Mouse (Mus musculus) embryonic fibroblast, embryonic 13.5 days (primary cell): ENCODE results near the gene Hnrnpa1. TPM values are rescaled to one million over a fixed set of nuclear protein-coding genes. Genes with fewer than 3 reads are reported as not detected.

Experiments used
- H3K27ac ChIP-seq: 2 replicates; pipeline ENCODE4 v1.5.1; 2012; ENCODE audit warnings: low read length, control low read depth, inconsistent platforms; ENCODE audit not compliant: insufficient read depth
- H3K4me1 ChIP-seq: 2 replicates; pipeline ENCODE4 v1.6.1; 2011; ENCODE audit warnings: low read length; ENCODE audit not compliant: control insufficient read depth, insufficient read depth
- H3K4me3 ChIP-seq: 2 replicates; pipeline ENCODE4 v1.5.1; 2011; ENCODE audit warnings: mild to moderate bottlenecking, control low read depth, low read length; ENCODE audit not compliant: insufficient read depth
- CTCF ChIP-seq: IDR thresholded peaks from 2 replicates; pipeline ENCODE4 v1.5.1; 2011; ENCODE audit warnings: mild to moderate bottlenecking, control low read depth, low read length, moderate library complexity, borderline replicate concordance; ENCODE audit not compliant: insufficient read depth
- POLR2A ChIP-seq: IDR thresholded peaks from 2 replicates; pipeline ENCODE4 v1.6.1; 2011; ENCODE audit warnings: low read depth, mild to moderate bottlenecking, control low read depth, low read length, moderate library complexity
- polyA plus RNA-seq: library from polyadenylated mRNA; stranded (reverse); fragments of >200 nt; gene quantifications from 2 replicates; pipeline ENCODE4 v1.2.4, GENCODE M21; 2011; ENCODE audit warnings: low read depth; ENCODE audit not compliant: missing spikeins, insufficient read length

The Hnrnpa1 gene
- 509 and 719 TPM in 2 replicates for polyA plus RNA-seq

DNA sequence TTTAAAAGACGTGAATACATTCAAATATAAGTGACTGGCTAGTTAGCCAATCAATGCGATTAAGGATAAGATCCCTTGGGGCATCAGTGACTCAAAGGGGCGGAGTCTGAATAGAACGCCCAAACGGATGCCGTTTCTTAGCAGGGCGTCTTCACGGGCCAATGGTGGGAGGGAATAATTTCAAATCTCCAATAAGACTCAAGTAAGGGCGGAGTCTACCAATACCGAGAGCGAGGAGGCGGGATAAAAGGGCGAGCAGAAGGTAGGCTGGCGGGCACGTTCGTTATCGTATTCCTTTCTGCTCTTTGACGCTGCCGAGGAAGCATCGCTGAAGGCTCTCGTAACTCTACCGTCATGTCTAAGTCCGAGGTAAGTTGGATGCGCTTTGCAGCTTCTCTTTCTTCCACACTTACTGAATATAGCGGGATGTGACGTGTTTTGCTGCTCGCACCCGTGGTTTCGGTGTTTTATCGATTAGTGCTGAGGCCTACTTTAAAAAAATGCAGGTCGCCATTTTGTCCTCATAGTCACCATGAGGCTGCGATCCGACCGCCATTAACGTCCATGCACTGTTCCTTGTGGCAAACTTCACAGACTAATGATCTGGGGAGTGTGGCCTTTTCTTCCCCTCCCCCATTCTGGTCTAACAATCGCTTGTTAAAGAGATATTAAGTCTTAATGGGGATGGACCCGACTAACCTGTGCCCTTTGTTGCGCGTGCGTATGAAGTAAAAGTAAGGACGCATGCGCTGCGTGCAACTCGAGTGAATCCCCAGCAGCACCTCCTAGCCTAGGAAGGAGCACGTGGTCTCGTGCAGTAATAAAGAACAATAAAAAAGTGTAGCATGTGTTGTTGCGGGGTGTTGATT, at the start of gene Hnrnpa1:
Gene Hnrnpa1 (plus strand): TSS at position 273 of the 869 bp plus-strand sequence.
- peak within 1 kb of the TSS; percentile 80 for H3K4me3 ChIP-seq
- no peak for TF ChIP-seq CTCF
- peak; percentile 98 for TF ChIP-seq POLR2A
- H3K4me1 ChIP-seq: no peaks in the 10 kb centered on the region
- H3K27ac ChIP-seq: peak within 1 kb of the TSS; percentile 95

GRCm38 (mm10) chr15:103190531-103191462, 49.4 kb upstream of the Hnrnpa1 start:
- no peak overlapping the region for H3K27ac ChIP-seq
- TF ChIP-seq POLR2A: no peak
- TF ChIP-seq CTCF: peak; percentile 50; the same call in 1 of the 2 replicates
- H3K4me3 ChIP-seq: no peak overlapping the region
- H3K4me1 ChIP-seq: no peaks in the 10 kb centered on the region

DNA sequence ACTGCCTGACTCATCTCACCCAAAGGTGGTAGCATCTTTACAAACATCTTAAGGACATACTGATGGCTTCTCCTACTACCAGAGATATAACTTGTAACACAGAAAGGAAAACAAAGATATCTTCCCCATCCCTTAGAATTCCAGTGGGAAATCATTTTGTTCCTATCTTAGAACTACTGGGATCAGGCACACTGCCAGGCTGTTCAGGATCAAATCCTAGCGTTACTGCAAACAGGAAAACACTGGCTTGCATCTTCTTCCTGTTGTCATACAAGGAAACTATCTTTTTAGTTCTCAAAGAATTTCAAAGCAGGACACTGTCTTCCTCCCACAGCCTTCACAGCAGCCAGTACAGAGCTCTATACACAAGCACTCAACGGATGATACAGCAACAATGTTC, 46.6 kb upstream of the Hnrnpa1 start:
- Histone ChIP-seq H3K4me1 (no peaks in the 10 kb centered on the region), H3K27ac (no peak overlapping the region), H3K4me3 (no peak overlapping the region)
- TF ChIP-seq POLR2A: no peak
- no peak for TF ChIP-seq CTCF

DNA sequence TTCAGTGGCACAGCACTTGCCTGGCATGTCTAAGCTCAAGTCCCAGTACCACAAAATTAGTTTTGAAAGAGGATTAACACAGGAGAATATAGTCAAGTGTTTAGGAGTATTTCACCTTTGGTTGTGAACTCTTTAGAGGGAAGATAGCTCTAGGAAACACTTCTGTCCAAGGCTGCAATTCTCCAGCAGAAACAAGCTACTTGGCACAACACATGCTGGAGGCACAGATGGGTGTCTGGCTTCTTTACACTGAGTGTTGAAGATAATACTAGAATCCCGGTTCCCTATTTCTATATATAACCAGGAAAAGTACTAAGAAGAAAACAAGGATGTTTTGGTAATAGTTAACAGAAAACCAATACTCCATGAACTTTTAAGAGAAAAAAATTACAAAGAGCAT, 43.4 kb upstream of the Hnrnpa1 start:
- TF ChIP-seq CTCF (no peak), POLR2A (no peak)
- Histone ChIP-seq H3K4me3 (no peak overlapping the region), H3K4me1 (no peaks in the 10 kb centered on the region), H3K27ac (no peak overlapping the region)

- TF ChIP-seq POLR2A (no peak), CTCF (no peak)
- no peak overlapping the region for H3K4me3 ChIP-seq
Observed at GRCm38 (mm10) chr15:103197785-103198184, 42.4 kb upstream of the Hnrnpa1 start.

GRCm38 (mm10) chr15:103202088-103202793, 38.0 kb upstream of the Hnrnpa1 start:
- Histone ChIP-seq H3K27ac (peak overlapping the region; percentile 71), H3K4me1 (peaks cover 2% of the 10 kb centered on the region; the same call in 1 of the 2 replicates), H3K4me3 (no peak overlapping the region)
- no peak for TF ChIP-seq POLR2A
- TF ChIP-seq CTCF: no peak

More at GRCm38 (mm10) chr15:103197785-103198184, 42.4 kb upstream of the Hnrnpa1 start:
- H3K27ac ChIP-seq: no peak overlapping the region
- peaks cover 2% of the 10 kb centered on the region; the same call in 1 of the 2 replicates for H3K4me1 ChIP-seq

DNA sequence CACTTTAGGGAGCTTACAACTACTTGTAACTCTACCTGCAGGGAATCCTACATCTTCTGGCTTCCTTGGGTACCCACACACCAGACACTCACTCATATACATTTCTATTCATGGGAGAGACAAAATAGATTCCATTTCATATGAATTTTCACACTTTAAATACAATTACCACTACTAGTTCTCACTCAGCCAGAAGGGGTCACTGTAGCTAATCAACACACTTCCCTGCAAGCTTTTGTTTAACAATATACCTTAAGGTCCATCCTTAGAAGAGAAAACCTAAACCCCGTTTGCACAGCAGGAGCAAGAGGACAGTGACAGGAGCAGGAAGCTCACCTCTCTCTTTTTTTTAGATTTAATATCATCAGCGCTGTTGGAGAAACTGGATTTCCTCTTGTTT, 35.1 kb upstream of the Hnrnpa1 start:
- Histone ChIP-seq H3K27ac (no peak overlapping the region), H3K4me1 (peaks cover 2% of the 10 kb centered on the region; the same call in 1 of the 2 replicates), H3K4me3 (no peak overlapping the region)
- no peak for TF ChIP-seq CTCF

DNA sequence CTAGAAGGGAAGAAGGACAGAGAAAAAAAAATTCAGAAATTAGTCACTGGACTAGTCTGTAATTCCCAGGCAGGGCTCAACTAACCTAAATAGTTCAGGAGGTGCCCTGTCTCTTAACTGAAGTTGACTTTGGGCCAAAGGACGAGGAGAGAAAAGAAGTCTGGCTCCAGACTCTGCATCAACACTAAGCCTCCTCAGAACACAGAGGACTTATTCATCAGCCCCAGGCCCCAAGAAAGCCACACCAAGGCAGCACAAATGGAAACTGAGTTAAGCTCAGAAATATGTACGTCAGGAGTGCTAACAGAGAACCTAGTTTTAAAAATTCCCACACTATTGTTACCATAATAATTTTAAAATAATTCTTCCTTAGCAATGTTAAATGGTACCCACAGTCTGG, 26.1 kb upstream of the Hnrnpa1 start:
- no peak overlapping the region for H3K4me3 ChIP-seq

GRCm38 (mm10) chr15:103214971-103215907, 25.0 kb upstream of the Hnrnpa1 start:
- H3K4me3 ChIP-seq: peak overlapping the region; percentile 32
- H3K4me1 ChIP-seq: peaks cover 8% of the 10 kb centered on the region
- TF ChIP-seq CTCF (no peak), POLR2A (peak; percentile 81)
- H3K27ac ChIP-seq: peak overlapping the region; percentile 100

More for the DNA sequence above, 26.1 kb upstream of the Hnrnpa1 start:
- peaks cover 5% of the 10 kb centered on the region for H3K4me1 ChIP-seq
- TF ChIP-seq CTCF (no peak), POLR2A (no peak)
- H3K27ac ChIP-seq: peak overlapping the region; percentile 99
